Mouse (Mus musculus) bone marrow macrophage, adult 2 months (primary cell): ENCODE measurements around the gene Slc1a6. TPM values are rescaled to one million over a fixed set of nuclear protein-coding genes. Genes with fewer than 3 reads are reported as not detected.
"Not testable (repeated sequence)": the region's sequence is repeated elsewhere in the genome, so short reads cannot be mapped to it uniquely, and the experiment has no call there.

ENCODE experiments used
- H3K27ac ChIP-seq: 2 replicates; pipeline ENCODE4 v1.5.1; 2012; ENCODE audit warnings: low read depth, low read length; ENCODE audit not compliant: insufficient read depth
- H3K4me1 ChIP-seq: 2 replicates; pipeline ENCODE4 v1.6.1; 2012; ENCODE audit warnings: low read length; ENCODE audit not compliant: control insufficient read depth, insufficient read depth
- H3K4me3 ChIP-seq: 2 replicates; pipeline ENCODE4 v1.5.1; 2012; ENCODE audit warnings: mild to moderate bottlenecking, low read length, moderate library complexity; ENCODE audit not compliant: insufficient read depth
- CTCF ChIP-seq: IDR thresholded peaks from 2 replicates; pipeline ENCODE4 v1.5.1; 2012; ENCODE audit warnings: low read depth, mild to moderate bottlenecking, low read length, moderate library complexity
- POLR2A ChIP-seq: IDR thresholded peaks from 2 replicates; pipeline ENCODE4 v1.6.1; 2012; ENCODE audit warnings: mild to moderate bottlenecking, low read depth, low read length, borderline replicate concordance
- polyA plus RNA-seq: library from polyadenylated mRNA; stranded (reverse); fragments of >200 nt; gene quantifications from 2 replicates; pipeline ENCODE4 v1.2.4, GENCODE M21; 2012; ENCODE audit not compliant: missing spikeins, insufficient read depth, insufficient read length

Slc1a6 gene
- polyA plus RNA-seq, 1 experiment: not detected

GRCm38 (mm10) chr10:78775830-78776229 is 4.5 kb upstream of the Slc1a6 start:
- Histone ChIP-seq H3K4me3 (no peak overlapping the region), H3K4me1 (no peaks in the 10 kb centered on the region), H3K27ac (no peak overlapping the region)
- TF ChIP-seq CTCF (no peak), POLR2A (no peak)

GRCm38 (mm10) chr10:78779527-78779926 is 769 bp upstream of the Slc1a6 start:
- Histone ChIP-seq H3K4me1 (no peaks in the 10 kb centered on the region), H3K4me3 (peak overlapping the region; percentile 59), H3K27ac (no peak overlapping the region)
- TF ChIP-seq POLR2A (no peak), CTCF (no peak)

- Histone ChIP-seq H3K27ac (no peak overlapping the region), H3K4me3 (no peak overlapping the region), H3K4me1 (no peaks in the 10 kb centered on the region)
- TF ChIP-seq POLR2A (no peak), CTCF (no peak)
These were observed 7.3 kb downstream of the Slc1a6 start for GRCm38 (mm10) chr10:78787566-78788087.

- H3K4me1 ChIP-seq: no peaks in the 10 kb centered on the region
- no peak overlapping the region for H3K4me3 ChIP-seq
- H3K27ac ChIP-seq: no peak overlapping the region
- no peak for TF ChIP-seq CTCF
- TF ChIP-seq POLR2A: no peak
These were observed 10.3 kb downstream of the Slc1a6 start for GRCm38 (mm10) chr10:78790561-78790960.

- TF ChIP-seq POLR2A (no peak), CTCF (no peak)
- Histone ChIP-seq H3K27ac (no peak overlapping the region), H3K4me1 (no peaks in the 10 kb centered on the region), H3K4me3 (no peak overlapping the region)
These were observed 21.2 kb downstream of the Slc1a6 start for GRCm38 (mm10) chr10:78801449-78801848.

GRCm38 (mm10) chr10:78812358-78813060 is 32.2 kb downstream of the Slc1a6 start:
- no peaks in the 10 kb centered on the region for H3K4me1 ChIP-seq
- H3K27ac ChIP-seq: no peak overlapping the region

GRCm38 (mm10) chr10:78840456-78840855 is 60.2 kb downstream of the Slc1a6 start:
- not testable (repeated sequence) for H3K4me3 ChIP-seq, H3K4me1 ChIP-seq, H3K27ac ChIP-seq

More at GRCm38 (mm10) chr10:78812358-78813060, 32.2 kb downstream of the Slc1a6 start:
- no peak overlapping the region for H3K4me3 ChIP-seq
- no peak for TF ChIP-seq CTCF
- TF ChIP-seq POLR2A: no peak

GRCm38 (mm10) chr10:78852066-78852465 is 71.8 kb downstream of the Slc1a6 start, which contains the start of gene Olfr1356:
TSS of gene Olfr1356 (minus strand) at chr10:78852166.
- TF ChIP-seq CTCF (no peak), POLR2A (no peak)
- H3K4me3 ChIP-seq: no peak within 1 kb of the TSS
- no peaks in the 10 kb centered on the region for H3K4me1 ChIP-seq
- no peak within 1 kb of the TSS for H3K27ac ChIP-seq

Other genes with a start within 250 kb of the Slc1a6 start
- gene Ilvbl, start 206.2 kb upstream of the Slc1a6 start, polyA plus RNA-seq: 34.4 and 37.0 TPM in 2 replicates
- 0.28 and 0.32 TPM in 2 replicates for gene Syde1, start 188.5 kb upstream of the Slc1a6 start, polyA plus RNA-seq
- gene Olfr1357, start 162.4 kb upstream of the Slc1a6 start, polyA plus RNA-seq: not detected in 2 replicates
- gene Casp14, start 62.2 kb upstream of the Slc1a6 start, polyA plus RNA-seq: not detected in 2 replicates
- gene Ccdc105, start 27.4 kb upstream of the Slc1a6 start, polyA plus RNA-seq: not detected in 2 replicates
- gene Olfr1356, start 71.7 kb downstream of the Slc1a6 start, polyA plus RNA-seq: not detected in 2 replicates
- gene Olfr1355, start 95.0 kb downstream of the Slc1a6 start, polyA plus RNA-seq: not detected in 2 replicates
- not detected in 2 replicates for gene Olfr1354, start 132.7 kb downstream of the Slc1a6 start, polyA plus RNA-seq
- not detected in 2 replicates for gene Olfr8, start 170.1 kb downstream of the Slc1a6 start, polyA plus RNA-seq
- gene Olfr1353, start 182.8 kb downstream of the Slc1a6 start, polyA plus RNA-seq: not detected in 2 replicates
- gene Olfr1352, start 200.6 kb downstream of the Slc1a6 start, polyA plus RNA-seq: not detected in 2 replicates
- 0.29 TPM in 1 of 2 replicates, not detected in the other for gene Olfr1351, start 232.0 kb downstream of the Slc1a6 start, polyA plus RNA-seq
- gene Olfr57, start 248.2 kb downstream of the Slc1a6 start, polyA plus RNA-seq: not detected in 2 replicates